Mouse (Mus musculus) neutrophil, adult 83 days (primary cell): ENCODE data around the gene Bmpr2. TPM values are rescaled to one million over a fixed set of nuclear protein-coding genes. Genes with fewer than 3 reads are reported as not detected.

ENCODE experiments used
- total RNA-seq, 2 experiments: library from RNA; stranded (reverse); gene quantifications; one replicate each; pipeline ENCODE4 v1.2.4; 2023

Bmpr2 gene
- total RNA-seq, result 10 to 100 TPM; 18.1 to 20.9 TPM

DNA sequence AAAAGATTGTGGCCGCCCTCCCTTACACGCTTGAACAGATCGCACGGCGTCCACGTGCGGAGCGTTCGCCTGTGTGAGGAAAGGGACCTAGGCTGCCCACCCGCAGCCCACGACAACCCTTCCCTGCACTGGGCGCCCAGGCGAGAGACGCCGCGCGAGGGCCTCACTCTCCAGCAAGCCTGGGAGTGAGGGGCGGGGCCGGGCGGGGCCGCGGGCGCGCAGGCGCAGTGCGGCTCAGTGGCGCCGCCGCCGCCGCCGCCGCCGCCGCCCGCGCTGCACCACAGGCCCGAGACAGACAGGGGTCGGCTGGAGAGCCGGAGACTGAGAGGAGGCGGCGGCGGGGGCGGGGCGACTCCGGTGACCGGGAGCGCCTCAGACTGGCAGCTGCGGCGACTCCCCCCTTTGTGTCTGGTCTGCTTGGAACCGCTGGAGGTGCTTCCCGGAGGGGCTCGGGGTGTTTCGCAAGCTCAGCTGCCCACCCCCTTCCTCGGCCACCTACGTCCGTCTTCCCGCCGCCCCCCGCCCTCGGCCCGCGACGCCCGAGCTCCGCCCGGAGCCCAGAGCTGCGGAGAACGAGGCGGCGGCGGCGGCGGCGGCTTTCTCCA is at the start of gene Bmpr2:
Gene Bmpr2, plus strand, starts transcription at position 237 of the 605 bp plus-strand sequence.

GRCm38 (mm10) chr1:59912413-59913157 is 149.4 kb downstream of the Bmpr2 start, which contains the start of gene Fam117b:
Gene Fam117b, plus strand, starts transcription at chr1:59913006.

Other genes with a start within 250 kb of the Bmpr2 start
- gene Gm973, start 247.1 kb upstream of the Bmpr2 start, total RNA-seq, result under 1 TPM in 1 of 2 experiments, not detected in 1; 0.50 TPM
- 10 to 100 TPM; 61.8 to 68.8 TPM for gene Sumo1, start 92.6 kb upstream of the Bmpr2 start, total RNA-seq
- gene Nop58, start 78.4 kb upstream of the Bmpr2 start, total RNA-seq, result 10 to 100 TPM; 62.7 to 69.8 TPM
- 10 to 100 TPM; 60.7 to 68.5 TPM for gene Fam117b, start 149.6 kb downstream of the Bmpr2 start, total RNA-seq